Mouse (Mus musculus) olfactory bulb, adult 2 months (tissue): ENCODE data around the gene Lbx2. TPM values are rescaled to one million over a fixed set of nuclear protein-coding genes. Genes with fewer than 3 reads are reported as not detected.

Experiments
- H3K27ac ChIP-seq: fragments of 200-500 bp; 2 replicates; pipeline ENCODE4 v1.5.1; 2012; ENCODE audit warnings: low read depth, low read length; ENCODE audit not compliant: insufficient read depth
- H3K4me1 ChIP-seq: fragments of 200-500 bp; 2 replicates; pipeline ENCODE4 v1.6.1; 2012; ENCODE audit warnings: low read length; ENCODE audit not compliant: control insufficient read depth, insufficient read depth
- H3K4me3 ChIP-seq: fragments of 200-500 bp; 2 replicates; pipeline ENCODE4 v1.5.1; 2012; ENCODE audit warnings: mild to moderate bottlenecking, low read depth, low read length, moderate library complexity; ENCODE audit not compliant: insufficient read depth
- CTCF ChIP-seq: fragments of 200-500 bp; IDR thresholded peaks from 2 replicates; pipeline ENCODE4 v1.5.1; 2012; ENCODE audit warnings: low read depth, mild to moderate bottlenecking, low read length, moderate library complexity; ENCODE audit not compliant: insufficient read depth
- POLR2A ChIP-seq: fragments of 200-500 bp; IDR thresholded peaks from 2 replicates; pipeline ENCODE4 v1.6.1; 2012; ENCODE audit warnings: mild to moderate bottlenecking, low read depth, low read length, moderate library complexity; ENCODE audit not compliant: insufficient read depth
- WGBS: fragments of 180-500 bp; shearing (Covaris S2); methylation state at CpG from one replicate; pipeline ENCODE4 v1.1.7; 2018; 5-methylcytosine and 5-hydroxymethylcytosine counted together
- polyA plus RNA-seq: library from polyadenylated mRNA; stranded (reverse); fragments of >200 nt; gene quantifications from 2 replicates; pipeline ENCODE4 v1.2.4, GENCODE M21; 2012; ENCODE audit warnings: low replicate concordance; ENCODE audit not compliant: missing spikeins, insufficient read depth, insufficient read length

The Lbx2 gene
- polyA plus RNA-seq, 1 experiment, result not detected

GRCm38 (mm10) chr6:83117165-83117438 is 30.9 kb downstream of the Lbx2 start:
- no peak for TF ChIP-seq POLR2A
- no peak for TF ChIP-seq CTCF
- H3K4me3 ChIP-seq, result no peak overlapping the region
- WGBS, result 73% methylated on average over 4 of the region's 4 CpGs
- no peak overlapping the region for H3K27ac ChIP-seq
- peaks cover 22% of the 10 kb centered on the region for H3K4me1 ChIP-seq

GRCm38 (mm10) chr6:83117616-83118015 is 31.4 kb downstream of the Lbx2 start:
- no peak overlapping the region for H3K4me3 ChIP-seq
- peaks cover 24% of the 10 kb centered on the region for H3K4me1 ChIP-seq
- 91% methylated on average over 13 of the region's 13 CpGs for WGBS

GRCm38 (mm10) chr6:83118369-83118768 is 32.2 kb downstream of the Lbx2 start:
- TF ChIP-seq POLR2A (no peak), CTCF (no peak)
- H3K27ac ChIP-seq, result no peak overlapping the region
- H3K4me3 ChIP-seq, result no peak overlapping the region
- H3K4me1 ChIP-seq, result peaks cover 27% of the 10 kb centered on the region
- 76% methylated on average over 11 of the region's 11 CpGs for WGBS

More at GRCm38 (mm10) chr6:83117616-83118015, 31.4 kb downstream of the Lbx2 start:
- H3K27ac ChIP-seq, result no peak overlapping the region
- TF ChIP-seq POLR2A, result no peak
- TF ChIP-seq CTCF, result no peak

GRCm38 (mm10) chr6:83118825-83119733 is 32.9 kb downstream of the Lbx2 start:
- TF ChIP-seq CTCF (no peak), POLR2A (no peak)
- Histone ChIP-seq H3K4me1 (peaks cover 27% of the 10 kb centered on the region), H3K27ac (no peak overlapping the region), H3K4me3 (no peak overlapping the region)
- WGBS, result 74% methylated on average over 14 of the region's 14 CpGs

GRCm38 (mm10) chr6:83119734-83120051 is 33.5 kb downstream of the Lbx2 start:
- Histone ChIP-seq H3K4me1 (peaks cover 32% of the 10 kb centered on the region), H3K27ac (no peak overlapping the region), H3K4me3 (no peak overlapping the region)
- no peak for TF ChIP-seq CTCF
- no peak for TF ChIP-seq POLR2A
- 64% methylated on average over 7 of the region's 7 CpGs for WGBS

- WGBS, result under 1% methylated on average over 38 of the region's 38 CpGs
- TF ChIP-seq POLR2A, result peak; percentile 79
- TF ChIP-seq CTCF, result no peak
- peak within 1 kb of the TSS; percentile 82 for H3K4me3 ChIP-seq
- H3K4me1 ChIP-seq, result peaks cover 27% of the 10 kb centered on the region
- peak within 1 kb of the TSS; percentile 74 for H3K27ac ChIP-seq
These were observed 35.0 kb downstream of the Lbx2 start, which contains the start of gene Wbp1 for GRCm38 (mm10) chr6:83120930-83121862. Gene Wbp1 (minus strand): TSS chr6:83121559.

- H3K27ac ChIP-seq, result peak overlapping the region; percentile 18
- no peak for TF ChIP-seq CTCF
- TF ChIP-seq POLR2A, result no peak
- H3K4me3 ChIP-seq, result peak overlapping the region; percentile 82
- WGBS, result 2% methylated on average over 52 of the region's 52 CpGs
- H3K4me1 ChIP-seq, result peaks cover 27% of the 10 kb centered on the region
These were observed 35.9 kb downstream of the Lbx2 start for GRCm38 (mm10) chr6:83121863-83122710.

- no peak overlapping the region for H3K4me3 ChIP-seq
- 89% methylated on average over 5 of the region's 5 CpGs for WGBS
- no peak overlapping the region for H3K27ac ChIP-seq
- no peak for TF ChIP-seq CTCF
- TF ChIP-seq POLR2A, result no peak
- H3K4me1 ChIP-seq, result peaks cover 27% of the 10 kb centered on the region
These were observed 36.8 kb downstream of the Lbx2 start for GRCm38 (mm10) chr6:83122961-83123360.
